Mouse (Mus musculus) embryonic fibroblast, embryonic 13.5 days (primary cell): ENCODE measurements around the gene Zfp553. TPM values are rescaled to one million over a fixed set of nuclear protein-coding genes. Genes with fewer than 3 reads are reported as not detected.

Experiments
- H3K27ac ChIP-seq: 2 replicates; pipeline ENCODE4 v1.5.1; 2012; ENCODE audit warnings: low read length, control low read depth, inconsistent platforms; ENCODE audit not compliant: insufficient read depth
- H3K4me1 ChIP-seq: 2 replicates; pipeline ENCODE4 v1.6.1; 2011; ENCODE audit warnings: low read length; ENCODE audit not compliant: control insufficient read depth, insufficient read depth
- H3K4me3 ChIP-seq: 2 replicates; pipeline ENCODE4 v1.5.1; 2011; ENCODE audit warnings: mild to moderate bottlenecking, control low read depth, low read length; ENCODE audit not compliant: insufficient read depth
- CTCF ChIP-seq: IDR thresholded peaks from 2 replicates; pipeline ENCODE4 v1.5.1; 2011; ENCODE audit warnings: mild to moderate bottlenecking, control low read depth, low read length, moderate library complexity, borderline replicate concordance; ENCODE audit not compliant: insufficient read depth
- POLR2A ChIP-seq: IDR thresholded peaks from 2 replicates; pipeline ENCODE4 v1.6.1; 2011; ENCODE audit warnings: low read depth, mild to moderate bottlenecking, control low read depth, low read length, moderate library complexity
- polyA plus RNA-seq: library from polyadenylated mRNA; stranded (reverse); fragments of >200 nt; gene quantifications from 2 replicates; pipeline ENCODE4 v1.2.4, GENCODE M21; 2011; ENCODE audit warnings: low read depth; ENCODE audit not compliant: missing spikeins, insufficient read length

Gene Zfp553
- polyA plus RNA-seq = 11.0 and 12.4 TPM in 2 replicates

DNA sequence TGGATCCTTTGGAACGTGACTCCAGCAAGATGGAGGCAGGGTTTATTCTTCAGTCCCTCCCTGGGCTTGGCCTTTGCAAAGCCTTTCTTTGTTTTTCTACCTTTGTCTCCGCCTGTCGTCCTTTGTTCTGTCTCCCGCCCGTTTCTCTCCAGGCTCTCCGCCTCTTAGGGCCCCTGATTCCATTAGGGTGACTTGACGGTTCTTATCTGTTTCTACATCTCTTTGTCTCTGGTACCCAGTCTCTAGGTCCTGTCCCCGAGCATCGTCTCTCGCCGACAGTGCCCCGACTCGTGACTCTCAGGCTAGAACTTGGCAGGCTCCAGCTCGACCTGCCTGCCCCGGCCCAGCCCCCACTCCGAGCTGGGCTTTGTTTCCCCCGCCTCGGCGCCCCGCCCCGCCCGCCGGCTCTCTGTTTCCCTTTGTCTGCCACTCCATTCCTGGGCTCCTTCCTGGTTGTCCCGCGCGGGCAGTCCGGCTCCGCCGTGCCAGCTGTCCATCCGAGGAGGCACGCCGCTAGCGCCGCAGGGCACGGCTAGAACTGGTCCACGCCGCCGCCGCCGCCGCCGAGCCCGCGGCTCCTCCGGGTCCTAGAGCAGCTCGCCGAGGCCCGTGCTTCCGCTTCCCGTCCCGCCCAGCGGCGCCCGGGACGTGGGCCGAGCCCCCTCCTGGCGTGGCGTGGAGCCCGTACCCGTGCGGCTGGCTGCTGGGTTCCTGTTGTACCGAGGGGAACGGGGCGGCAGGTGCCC is at the start of gene Zfp553, which contains the start of gene Sept1:
Gene Zfp553, plus strand, starts transcription at position 440 of the 746 bp plus-strand sequence.
Gene Sept1, minus strand, starts transcription at position 509 of the 746 bp plus-strand sequence.
- TF ChIP-seq POLR2A (peak; percentile 80), CTCF (no peak)

DNA sequence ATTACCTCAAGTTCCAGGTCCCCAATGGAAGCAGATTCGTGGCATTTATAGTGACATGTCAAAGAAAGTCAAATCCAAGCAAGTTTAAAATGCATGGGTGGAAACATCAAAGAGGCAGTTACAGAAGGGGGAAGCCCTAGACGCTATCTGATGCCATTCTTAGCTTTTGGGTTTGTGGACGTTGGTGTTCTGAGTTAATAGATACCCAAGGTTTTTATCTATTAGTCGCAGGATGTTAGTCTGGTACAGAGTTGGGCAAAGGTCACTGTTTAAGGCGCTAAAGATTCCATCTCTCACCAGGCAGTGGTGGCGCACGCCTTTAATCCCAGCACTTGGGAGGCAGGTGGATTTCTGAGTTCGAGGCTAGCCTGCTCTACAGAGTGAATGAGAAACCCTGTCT is 49.5 kb upstream of the Zfp553 start:
- Histone ChIP-seq H3K4me1 (peaks cover 7% of the 10 kb centered on the region), H3K4me3 (no peak overlapping the region), H3K27ac (no peak overlapping the region)
- TF ChIP-seq POLR2A = no peak
- TF ChIP-seq CTCF = no peak

More for the DNA sequence above, at the start of gene Zfp553, which contains the start of gene Sept1:
- Histone ChIP-seq H3K27ac (peak within 1 kb of the TSS; percentile 88), H3K4me1 (peaks cover 2% of the 10 kb centered on the region; the same call in 1 of the 2 replicates), H3K4me3 (peak within 1 kb of the TSS; percentile 89)

DNA sequence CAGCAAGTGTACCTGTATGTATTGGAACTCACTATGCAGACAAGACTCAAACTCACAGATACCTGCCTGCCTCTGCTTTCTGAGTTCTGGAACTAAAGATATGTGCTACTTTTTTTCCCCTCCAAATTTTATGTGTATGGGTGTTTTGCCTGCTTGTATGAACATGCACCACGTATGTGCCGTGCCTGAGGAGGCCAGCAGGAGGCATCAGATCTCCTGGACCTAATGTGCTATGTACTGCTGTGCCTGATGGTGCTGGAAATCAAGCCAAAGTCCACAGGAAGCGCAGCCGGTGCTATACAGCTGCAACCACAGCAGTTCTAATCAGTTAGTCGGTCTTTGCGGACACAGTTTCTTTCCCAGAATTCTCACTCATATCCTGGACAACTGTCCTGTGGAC is 49.0 kb upstream of the Zfp553 start:
- H3K4me3 ChIP-seq = no peak overlapping the region
- H3K4me1 ChIP-seq = peaks cover 7% of the 10 kb centered on the region
- no peak for TF ChIP-seq POLR2A
- peak; percentile 59; the same call in 1 of the 2 replicates for TF ChIP-seq CTCF
- no peak overlapping the region for H3K27ac ChIP-seq

DNA sequence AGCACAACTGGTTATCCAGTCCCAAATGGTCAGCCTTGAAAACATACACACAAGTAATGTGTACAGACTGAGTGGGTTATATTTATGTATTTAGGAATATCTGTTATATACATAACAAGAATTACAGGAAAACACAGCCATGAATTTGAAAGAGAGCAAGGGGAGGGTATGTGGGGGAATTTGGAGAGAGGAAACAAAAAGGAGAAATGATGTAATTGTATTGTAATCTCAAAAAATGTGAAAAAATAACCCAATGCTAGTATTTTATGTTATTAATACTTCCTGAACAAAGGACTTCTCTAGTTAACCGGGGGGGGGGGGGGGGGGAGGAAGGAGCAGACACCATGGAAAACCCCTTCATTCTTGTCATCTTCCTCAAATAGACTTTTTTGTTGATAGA is 48.1 kb upstream of the Zfp553 start:
- H3K27ac ChIP-seq = peak overlapping the region; percentile 61; the same call in 1 of the 2 replicates
- no peak for TF ChIP-seq POLR2A
- TF ChIP-seq CTCF = no peak
- no peak overlapping the region for H3K4me3 ChIP-seq
- H3K4me1 ChIP-seq = peaks cover 7% of the 10 kb centered on the region

DNA sequence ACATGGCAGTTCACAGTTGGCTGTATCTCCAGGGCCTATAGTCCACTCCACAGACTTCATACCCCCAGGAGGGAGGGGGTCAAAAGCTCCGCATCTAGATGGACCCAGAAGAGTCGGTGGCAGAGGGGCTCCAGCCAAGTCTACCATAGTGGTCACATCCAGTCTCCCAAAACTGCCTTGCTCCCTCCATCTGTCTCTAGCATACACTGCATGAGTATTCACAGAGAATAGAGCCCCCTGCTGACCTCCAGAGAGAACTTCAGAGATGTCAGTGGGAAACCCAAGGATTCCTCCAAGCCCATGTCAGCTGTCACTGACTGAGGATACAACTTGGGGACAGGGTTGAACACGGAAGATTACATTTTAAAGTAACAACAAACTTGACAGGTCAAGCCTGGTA is 47.3 kb upstream of the Zfp553 start:
- H3K4me1 ChIP-seq = peaks cover 7% of the 10 kb centered on the region
- TF ChIP-seq CTCF (no peak), POLR2A (no peak)
- no peak overlapping the region for H3K4me3 ChIP-seq
- H3K27ac ChIP-seq = no peak overlapping the region

DNA sequence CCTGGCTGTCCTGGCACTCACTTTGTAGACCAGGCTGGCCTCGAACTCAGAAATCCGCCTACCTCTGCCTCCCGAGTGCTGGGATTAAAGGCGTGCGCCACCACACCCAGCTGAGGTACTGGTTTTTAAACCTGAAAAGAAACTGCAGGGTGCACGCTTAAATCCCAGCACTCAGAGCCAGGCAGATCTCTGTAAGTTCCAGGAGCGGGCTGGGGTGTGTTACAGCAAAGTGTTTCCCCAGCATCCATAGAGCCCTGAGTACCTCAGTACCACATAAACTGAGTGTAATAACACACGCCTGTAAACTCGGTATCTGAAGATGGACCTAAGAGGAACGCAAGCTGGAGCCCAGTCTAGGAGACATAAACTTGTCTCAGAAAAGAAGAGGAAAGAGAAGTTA is 45.5 kb upstream of the Zfp553 start:
- H3K4me1 ChIP-seq = peaks cover 2% of the 10 kb centered on the region; the same call in 1 of the 2 replicates
- no peak overlapping the region for H3K27ac ChIP-seq
- H3K4me3 ChIP-seq = no peak overlapping the region
- no peak for TF ChIP-seq POLR2A
- no peak for TF ChIP-seq CTCF

DNA sequence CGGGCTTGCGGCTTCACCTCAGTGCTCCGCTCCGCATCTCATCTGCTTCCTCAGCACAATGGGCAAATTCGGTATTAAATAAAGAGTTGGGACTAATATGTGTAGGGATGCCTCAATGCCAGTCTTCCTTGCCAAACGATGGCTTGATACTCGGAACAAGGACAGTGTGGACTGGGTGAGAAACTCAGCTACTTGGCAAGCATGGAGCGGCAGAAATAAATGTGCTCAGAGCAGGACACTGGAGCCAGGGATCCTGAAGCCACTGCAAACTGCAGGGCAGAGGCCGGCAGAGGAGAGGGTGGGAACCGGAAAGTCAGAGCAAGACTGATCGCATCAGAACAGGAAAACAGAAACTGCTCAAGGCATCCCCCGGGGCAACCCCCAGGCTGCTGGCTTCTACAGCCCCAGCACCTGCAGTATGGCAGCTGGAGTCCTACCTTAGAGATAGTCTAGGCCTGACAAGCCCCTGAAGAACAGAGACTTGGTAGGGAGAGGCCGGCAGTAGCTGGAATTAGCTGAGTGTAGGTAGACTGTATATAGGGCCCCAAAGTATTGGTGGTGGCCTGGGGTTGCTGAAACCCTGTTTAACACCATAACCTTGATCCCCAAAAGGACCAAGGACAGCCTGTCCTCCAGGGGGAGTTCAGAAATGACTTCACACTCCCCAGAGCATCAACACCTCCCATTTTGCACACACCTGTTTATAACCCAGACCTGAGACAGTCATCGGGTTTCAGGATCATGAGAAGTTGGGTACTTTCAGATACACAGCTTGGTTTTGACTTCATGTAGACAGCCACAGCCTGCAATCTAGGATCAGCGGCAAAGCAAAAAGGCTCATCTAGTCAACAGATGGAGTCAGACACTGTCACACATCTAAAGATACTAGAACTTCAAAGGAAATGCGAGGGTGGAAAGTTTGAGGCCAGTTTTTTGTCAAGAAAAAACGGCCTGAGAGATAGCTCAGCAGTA is 44.3 kb upstream of the Zfp553 start:
- TF ChIP-seq POLR2A (no peak), CTCF (no peak)
- H3K27ac ChIP-seq = no peak overlapping the region
- H3K4me3 ChIP-seq = no peak overlapping the region
- peaks cover 2% of the 10 kb centered on the region; the same call in 1 of the 2 replicates for H3K4me1 ChIP-seq

DNA sequence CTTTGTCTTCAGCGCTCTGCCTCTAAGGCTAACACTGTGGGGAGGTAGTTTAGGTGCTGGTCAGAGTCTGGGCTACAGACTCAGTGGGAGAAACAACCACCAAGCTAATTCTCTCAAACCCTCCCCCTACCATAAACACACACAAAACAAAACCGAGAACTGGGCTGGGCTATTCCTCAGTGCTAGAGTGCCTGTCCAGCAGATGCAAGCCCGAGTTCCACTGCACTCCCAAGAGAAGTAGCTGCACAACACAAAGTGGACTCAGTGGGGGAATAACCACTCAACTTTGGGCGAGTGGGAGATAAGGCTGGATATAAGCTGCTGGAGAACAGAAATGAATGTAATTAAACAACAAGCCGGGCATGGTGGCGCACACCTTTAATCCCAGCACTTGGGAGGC is 42.2 kb upstream of the Zfp553 start:
- Histone ChIP-seq H3K27ac (no peak overlapping the region), H3K4me1 (no peaks in the 10 kb centered on the region), H3K4me3 (no peak overlapping the region)
- no peak for TF ChIP-seq CTCF
- TF ChIP-seq POLR2A = no peak; the same call in 1 of the 2 replicates

DNA sequence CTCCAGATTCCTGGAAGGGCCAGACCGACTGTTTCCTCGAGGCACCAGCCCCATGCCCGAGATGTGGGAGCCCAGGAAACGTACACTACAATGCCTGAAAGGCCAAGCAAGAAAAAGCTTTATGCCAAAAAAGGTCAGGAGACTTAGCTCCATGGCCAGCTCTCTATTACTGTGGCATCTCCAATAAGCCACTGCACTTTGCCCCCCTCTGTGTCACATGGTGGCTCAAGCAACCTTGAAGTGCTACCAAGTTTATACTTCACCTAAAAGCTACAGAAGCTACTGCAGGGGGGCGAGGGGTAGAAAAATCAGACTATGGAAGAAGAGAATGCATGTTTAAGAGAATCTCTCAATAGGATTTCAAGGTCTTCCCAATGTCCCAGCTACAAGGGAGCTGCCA is 39.9 kb upstream of the Zfp553 start:
- H3K4me3 ChIP-seq = no peak overlapping the region
- no peaks in the 10 kb centered on the region for H3K4me1 ChIP-seq
- no peak overlapping the region for H3K27ac ChIP-seq
- TF ChIP-seq CTCF (no peak), POLR2A (no peak)
